Mouse (Mus musculus): ENCODE results near the gene Spata20. TPM values are rescaled to one million over a fixed set of nuclear protein-coding genes. Genes with fewer than 3 reads are reported as not detected.
A peak's percentile ranks its signal among the peaks of the same experiment; 100 is the strongest.

Spata20 gene
- polyA plus RNA-seq, 1 experiment from 2014 or later: 0.43 TPM

GRCm38 (mm10) chr11:94451091-94451773 is 34.7 kb downstream of the Spata20 start:
- ATAC-seq: no peak
- H3K9me3 ChIP-seq (replicated peaks; ENCODE audit: control insufficient read depth, low read length): no peaks in the 10 kb centered on the region
- H3K27ac ChIP-seq (ENCODE audit: low read depth, low read length): no peak overlapping the region
- H3K4me1 ChIP-seq (ENCODE audit: control insufficient read depth, insufficient read depth, low read length): peaks cover 12% of the 10 kb centered on the region; the same call in 1 of the 2 replicates
- 70% methylated on average over 12 of the region's 12 CpGs for WGBS
- H3K4me3 ChIP-seq (ENCODE audit: low read depth, low read length): no peak overlapping the region
- H3K4me2 ChIP-seq (ENCODE audit: low read length): no peak overlapping the region
- no peak for DNase-seq (ENCODE audit: low spot score)
- no peaks in the 10 kb centered on the region for H3K36me3 ChIP-seq (ENCODE audit: control insufficient read depth, insufficient read depth, low read length)
- H3K9ac ChIP-seq (ENCODE audit: low read length): no peak overlapping the region
- H3K27me3 ChIP-seq (replicated peaks; ENCODE audit: control insufficient read depth, insufficient read depth, low read length): no peaks in the 10 kb centered on the region

GRCm38 (mm10) chr11:94449886-94450285 is 36.1 kb downstream of the Spata20 start:
- ATAC-seq: 0 out of 2 replicates have a peak, but pooled peaks have one; percentile 25
- H3K9ac ChIP-seq (ENCODE audit: low read length): no peak overlapping the region
- no peak overlapping the region for H3K4me3 ChIP-seq (ENCODE audit: low read depth, low read length)
- DNase-seq (ENCODE audit: low spot score): peak; percentile 53
- 34% methylated on average over 5 of the region's 5 CpGs for WGBS
- no peaks in the 10 kb centered on the region for H3K27me3 ChIP-seq (replicated peaks; ENCODE audit: control insufficient read depth, insufficient read depth, low read length)
- H3K9me3 ChIP-seq (replicated peaks; ENCODE audit: control insufficient read depth, low read length): no peaks in the 10 kb centered on the region
- H3K4me2 ChIP-seq (ENCODE audit: low read length): no peak overlapping the region
- no peaks in the 10 kb centered on the region for H3K36me3 ChIP-seq (ENCODE audit: control insufficient read depth, insufficient read depth, low read length)
- peaks cover 12% of the 10 kb centered on the region for H3K4me1 ChIP-seq (ENCODE audit: control insufficient read depth, insufficient read depth, low read length)
- H3K27ac ChIP-seq (ENCODE audit: low read depth, low read length): peak overlapping the region; percentile 35; the same call in 1 of the 2 replicates

- Histone ChIP-seq H3K4me2 (ENCODE audit: low read length) (no peak overlapping the region), H3K4me1 (ENCODE audit: control insufficient read depth, insufficient read depth, low read length) (peaks cover 10% of the 10 kb centered on the region), H3K36me3 (ENCODE audit: control insufficient read depth, insufficient read depth, low read length) (no peaks in the 10 kb centered on the region), H3K27me3 (replicated peaks; ENCODE audit: control insufficient read depth, insufficient read depth, low read length) (no peaks in the 10 kb centered on the region), H3K9ac (ENCODE audit: low read length) (no peak overlapping the region), H3K4me3 (ENCODE audit: low read depth, low read length) (no peak overlapping the region), H3K27ac (ENCODE audit: low read depth, low read length) (peak overlapping the region; percentile 35; the same call in 1 of the 2 replicates), H3K9me3 (replicated peaks; ENCODE audit: control insufficient read depth, low read length) (no peaks in the 10 kb centered on the region)
- peak; percentile 15; the same call in 1 of the 2 replicates for ATAC-seq
- DNase-seq (ENCODE audit: low spot score): peak; percentile 41
- 29% methylated on average over 8 of the region's 8 CpGs for WGBS
Measured at GRCm38 (mm10) chr11:94449239-94449638, 36.7 kb downstream of the Spata20 start.

GRCm38 (mm10) chr11:94447017-94447416 is 39.0 kb downstream of the Spata20 start:
- Histone ChIP-seq H3K4me1 (ENCODE audit: control insufficient read depth, insufficient read depth, low read length) (peaks cover 12% of the 10 kb centered on the region), H3K27ac (ENCODE audit: low read depth, low read length) (no peak overlapping the region), H3K36me3 (ENCODE audit: control insufficient read depth, insufficient read depth, low read length) (0 out of 2 replicates have a peak, but pooled peaks cover 11% of the 10 kb centered on the region), H3K9ac (ENCODE audit: low read length) (no peak overlapping the region), H3K9me3 (replicated peaks; ENCODE audit: control insufficient read depth, low read length) (no peaks in the 10 kb centered on the region), H3K27me3 (replicated peaks; ENCODE audit: control insufficient read depth, insufficient read depth, low read length) (no peaks in the 10 kb centered on the region), H3K4me2 (ENCODE audit: low read length) (no peak overlapping the region), H3K4me3 (ENCODE audit: low read depth, low read length) (no peak overlapping the region)
- ATAC-seq (no peak), DNase-seq (ENCODE audit: low spot score) (peak; percentile 63)
- WGBS: 4% methylated on average over 3 of the region's 3 CpGs

GRCm38 (mm10) chr11:94445300-94445699 is 40.7 kb downstream of the Spata20 start:
- no peak overlapping the region for H3K27ac ChIP-seq (ENCODE audit: low read depth, low read length)
- WGBS: 54% methylated on average over 4 of the region's 4 CpGs
- no peak overlapping the region for H3K9ac ChIP-seq (ENCODE audit: low read length)
- no peak overlapping the region for H3K4me2 ChIP-seq (ENCODE audit: low read length)
- no peaks in the 10 kb centered on the region for H3K9me3 ChIP-seq (replicated peaks; ENCODE audit: control insufficient read depth, low read length)
- no peak overlapping the region for H3K4me3 ChIP-seq (ENCODE audit: low read depth, low read length)
- H3K27me3 ChIP-seq (replicated peaks; ENCODE audit: control insufficient read depth, insufficient read depth, low read length): no peaks in the 10 kb centered on the region
- H3K4me1 ChIP-seq (ENCODE audit: control insufficient read depth, insufficient read depth, low read length): peaks cover 24% of the 10 kb centered on the region
- ATAC-seq (no peak), DNase-seq (ENCODE audit: low spot score) (no peak)
- H3K36me3 ChIP-seq (ENCODE audit: control insufficient read depth, insufficient read depth, low read length): 0 out of 2 replicates have a peak, but pooled peaks cover 12% of the 10 kb centered on the region

GRCm38 (mm10) chr11:94444829-94445228 is 41.1 kb downstream of the Spata20 start:
- Histone ChIP-seq H3K9me3 (replicated peaks; ENCODE audit: control insufficient read depth, low read length) (no peaks in the 10 kb centered on the region), H3K4me2 (ENCODE audit: low read length) (no peak overlapping the region), H3K4me1 (ENCODE audit: control insufficient read depth, insufficient read depth, low read length) (peaks cover 24% of the 10 kb centered on the region), H3K4me3 (ENCODE audit: low read depth, low read length) (no peak overlapping the region), H3K27me3 (replicated peaks; ENCODE audit: control insufficient read depth, insufficient read depth, low read length) (no peaks in the 10 kb centered on the region), H3K27ac (ENCODE audit: low read depth, low read length) (no peak overlapping the region), H3K36me3 (ENCODE audit: control insufficient read depth, insufficient read depth, low read length) (0 out of 2 replicates have a peak, but pooled peaks cover 12% of the 10 kb centered on the region), H3K9ac (ENCODE audit: low read length) (no peak overlapping the region)
- DNase-seq (ENCODE audit: low spot score): no peak
- WGBS: 57% methylated on average over 5 of the region's 5 CpGs
- no peak for ATAC-seq

GRCm38 (mm10) chr11:94441752-94442151 is 44.2 kb downstream of the Spata20 start:
- no peak for DNase-seq (ENCODE audit: low spot score)
- Histone ChIP-seq H3K4me2 (ENCODE audit: low read length) (no peak overlapping the region), H3K4me1 (ENCODE audit: control insufficient read depth, insufficient read depth, low read length) (peaks cover 18% of the 10 kb centered on the region), H3K9ac (ENCODE audit: low read length) (no peak overlapping the region), H3K36me3 (ENCODE audit: control insufficient read depth, insufficient read depth, low read length) (peaks cover 16% of the 10 kb centered on the region; the same call in 1 of the 2 replicates), H3K27me3 (replicated peaks; ENCODE audit: control insufficient read depth, insufficient read depth, low read length) (no peaks in the 10 kb centered on the region), H3K9me3 (replicated peaks; ENCODE audit: control insufficient read depth, low read length) (no peaks in the 10 kb centered on the region), H3K27ac (ENCODE audit: low read depth, low read length) (no peak overlapping the region), H3K4me3 (ENCODE audit: low read depth, low read length) (no peak overlapping the region)
- 50% methylated on average over 9 of the region's 9 CpGs for WGBS
- no peak for ATAC-seq

GRCm38 (mm10) chr11:94441122-94441521 is 44.9 kb downstream of the Spata20 start:
- Histone ChIP-seq H3K27ac (ENCODE audit: low read depth, low read length) (no peak overlapping the region), H3K4me3 (ENCODE audit: low read depth, low read length) (no peak overlapping the region), H3K4me1 (ENCODE audit: control insufficient read depth, insufficient read depth, low read length) (peaks cover 18% of the 10 kb centered on the region), H3K27me3 (replicated peaks; ENCODE audit: control insufficient read depth, insufficient read depth, low read length) (no peaks in the 10 kb centered on the region), H3K4me2 (ENCODE audit: low read length) (no peak overlapping the region), H3K9ac (ENCODE audit: low read length) (no peak overlapping the region), H3K36me3 (ENCODE audit: control insufficient read depth, insufficient read depth, low read length) (peaks cover 16% of the 10 kb centered on the region; the same call in 1 of the 2 replicates), H3K9me3 (replicated peaks; ENCODE audit: control insufficient read depth, low read length) (no peaks in the 10 kb centered on the region)
- 31% methylated on average over 7 of the region's 7 CpGs for WGBS
- ATAC-seq (no peak), DNase-seq (ENCODE audit: low spot score) (no peak)

GRCm38 (mm10) chr11:94440421-94440820 is 45.6 kb downstream of the Spata20 start:
- 55% methylated on average over 6 of the region's 6 CpGs for WGBS
- no peak overlapping the region for H3K27ac ChIP-seq (ENCODE audit: low read depth, low read length)

More at GRCm38 (mm10) chr11:94440421-94440820, 45.6 kb downstream of the Spata20 start:
- no peaks in the 10 kb centered on the region for H3K27me3 ChIP-seq (replicated peaks; ENCODE audit: control insufficient read depth, insufficient read depth, low read length)
- H3K36me3 ChIP-seq (ENCODE audit: control insufficient read depth, insufficient read depth, low read length): peaks cover 16% of the 10 kb centered on the region; the same call in 1 of the 2 replicates
- H3K4me1 ChIP-seq (ENCODE audit: control insufficient read depth, insufficient read depth, low read length): peaks cover 13% of the 10 kb centered on the region
- no peaks in the 10 kb centered on the region for H3K9me3 ChIP-seq (replicated peaks; ENCODE audit: control insufficient read depth, low read length)
- no peak overlapping the region for H3K4me2 ChIP-seq (ENCODE audit: low read length)
- no peak overlapping the region for H3K4me3 ChIP-seq (ENCODE audit: low read depth, low read length)
- no peak overlapping the region for H3K9ac ChIP-seq (ENCODE audit: low read length)
- DNase-seq (ENCODE audit: low spot score) (no peak), ATAC-seq (no peak)

Measured in forebrain, embryonic 14.5 days (tissue).